Mouse (Mus musculus) Patski (cell line): ENCODE data around the gene Fam227a. TPM values are rescaled to one million over a fixed set of nuclear protein-coding genes. Genes with fewer than 3 reads are reported as not detected.

ENCODE experiments used
- ATAC-seq: fragments of 100-300 bp; one replicate; pipeline ENCODE4 v1.8.0; 2021
- CTCF ChIA-PET: fragments of 350-600 bp; sonication (Branson Sonifier 250); formaldehyde crosslinking; loops from one replicate; lab custom pipeline; 2022; ENCODE audit warnings: inconsistent platforms; lab: Charles Lee
- POLR2A ChIA-PET: fragments of 350-600 bp; sonication (Branson Sonifier 250); formaldehyde crosslinking; loops from one replicate; lab custom pipeline; 2022; ENCODE audit warnings: antibody characterized with exemption, inconsistent platforms; lab: Charles Lee
- DNase-seq: peaks from one replicate; pipeline ENCODE4 v3.0.0-alpha.2; 2011; ENCODE audit warnings: low read depth, low spot score
- H3K27me3 ChIP-seq: fragments of 371-371 bp; one replicate; pipeline ENCODE4 v1.5.1; 2021
- CTCF ChIP-seq: fragments of 100-300 bp; IDR thresholded peaks from one replicate; pipeline ENCODE4 v1.5.1; 2021
- in situ Hi-C: fragments of 300-500 bp; cut with MboI; formaldehyde crosslinking; loops from 3 replicates; pipeline ENCODE4 v1.11.1; 2018; ENCODE audit warnings: low pct_unique_long_range_greater_than_20kb, mixed read lengths
- polyA plus RNA-seq: library from polyadenylated mRNA; unstranded; gene quantifications from one replicate; pipeline ENCODE4 v1.2.3, GENCODE M21; 2021

Fam227a gene
- polyA plus RNA-seq, 1 experiment from 2014 or later, result 4.6 TPM

GRCm38 (mm10) chr15:79581581-79581980, 77.2 kb downstream of the Fam227a start:
- in situ Hi-C loops, result no loop called here
- ChIA-PET POLR2A (no interaction called here), CTCF (no interaction called here)
- no peak for TF ChIP-seq CTCF
- DNase-seq, result no peak
- no peak for ATAC-seq
- peaks cover 27% of the 10 kb centered on the region for H3K27me3 ChIP-seq

- ChIA-PET CTCF (interaction anchor here (1.2 to 1.5 kb wide), 3 partner anchors 9 to 15 kb away, joined by 3 read pairs; no protein-coding TSS in a partner anchor), POLR2A (no interaction called here)
- TF ChIP-seq CTCF, result no peak
- ATAC-seq (no peak), DNase-seq (no peak)
- H3K27me3 ChIP-seq, result peaks cover 8% of the 10 kb centered on the region
- in situ Hi-C loops, result no loop called here
Observed at GRCm38 (mm10) chr15:79577671-79578426, 80.9 kb downstream of the Fam227a start.

DNA sequence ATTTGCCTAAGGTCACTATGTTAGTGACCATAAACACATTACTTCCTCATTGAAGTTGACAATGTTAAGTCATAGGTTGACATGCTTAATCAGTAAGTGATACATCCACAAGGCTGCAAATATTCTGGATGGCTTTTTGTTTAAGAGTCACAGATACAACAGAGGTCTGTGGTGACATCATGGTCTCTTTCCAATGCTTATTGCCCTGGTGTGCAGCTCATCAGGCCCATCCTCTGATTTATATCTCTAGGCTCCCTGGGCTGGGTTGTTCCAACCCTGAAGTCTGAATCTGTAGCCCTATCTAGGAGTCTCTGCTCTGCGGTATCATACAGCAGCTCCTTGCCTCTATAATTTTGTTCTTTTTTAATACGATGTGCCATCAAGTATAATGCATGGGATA, 81.8 kb downstream of the Fam227a start:
- TF ChIP-seq CTCF, result no peak
- ChIA-PET POLR2A (no interaction called here), CTCF (interaction anchor here (1.4 to 1.5 kb wide), 2 partner anchors 8 to 12 kb away, joined by 3 read pairs; no protein-coding TSS in a partner anchor)
- no peak for DNase-seq
- H3K27me3 ChIP-seq, result peaks cover 8% of the 10 kb centered on the region
- ATAC-seq, result no peak
- in situ Hi-C loops, result no loop called here

GRCm38 (mm10) chr15:79575543-79576222, 83.1 kb downstream of the Fam227a start:
- DNase-seq (no peak), ATAC-seq (no peak)
- ChIA-PET CTCF (no interaction called here), POLR2A (no interaction called here)
- no peak for TF ChIP-seq CTCF
- in situ Hi-C loops, result no loop called here
- peaks cover 15% of the 10 kb centered on the region for H3K27me3 ChIP-seq

- POLR2A ChIA-PET, result no interaction called here
Observed at GRCm38 (mm10) chr15:79562417-79562816, 96.3 kb downstream of the Fam227a start.

DNA sequence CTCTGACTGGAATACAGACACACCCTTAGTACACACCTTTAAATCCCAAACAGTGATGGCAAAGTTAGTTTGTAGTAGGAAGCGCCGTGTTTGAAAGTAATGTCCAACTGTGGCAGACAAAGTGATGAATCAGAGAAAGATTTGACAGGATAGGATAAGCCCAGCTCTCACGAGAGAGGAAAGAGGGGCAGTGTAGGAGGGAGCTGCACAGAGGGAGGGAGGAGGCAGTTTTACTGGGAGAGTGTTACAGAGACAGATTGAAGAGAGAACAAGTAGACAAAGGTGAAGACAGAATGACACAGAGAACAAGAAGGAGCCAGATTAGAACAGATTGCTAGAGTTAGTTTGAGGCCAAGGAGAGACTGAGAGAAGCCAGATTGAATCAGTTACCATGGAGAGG, 99.1 kb downstream of the Fam227a start:
- no peak for DNase-seq
- no peak for TF ChIP-seq CTCF
- ATAC-seq, result no peak
- in situ Hi-C loops, result no loop called here
- ChIA-PET POLR2A (interaction anchor here (0.6 kb wide), 1 partner anchor 529 kb away, joined by 5 read pairs; no protein-coding TSS in a partner anchor), CTCF (interaction anchor here (1.9 kb wide), 1 partner anchor 10 kb away, joined by 3 read pairs; no protein-coding TSS in a partner anchor)
- peaks cover 27% of the 10 kb centered on the region for H3K27me3 ChIP-seq

More at GRCm38 (mm10) chr15:79562417-79562816, 96.3 kb downstream of the Fam227a start:
- DNase-seq, result no peak
- CTCF ChIA-PET, result interaction anchor here (1.4 to 1.8 kb wide), 2 partner anchors 25 to 95 kb away, joined by 4 to 6 read pairs; no protein-coding TSS in a partner anchor
- ATAC-seq, result no peak
- TF ChIP-seq CTCF, result no peak
- in situ Hi-C loops, result no loop called here
- H3K27me3 ChIP-seq, result peaks cover 33% of the 10 kb centered on the region

Other genes starting within 250 kb of the Fam227a start
- 128 TPM for gene Csnk1e, start 203.4 kb downstream of the Fam227a start, polyA plus RNA-seq
- gene Kcnj4, start 153.7 kb downstream of the Fam227a start, polyA plus RNA-seq, result 3.8 TPM
- gene Kdelr3, start 142.5 kb downstream of the Fam227a start, polyA plus RNA-seq, result 35.8 TPM
- 326 TPM for gene Ddx17, start 112.2 kb downstream of the Fam227a start, polyA plus RNA-seq
- 0.15 TPM for gene Dmc1, start 53.8 kb downstream of the Fam227a start, polyA plus RNA-seq
- 46.0 TPM for gene Cby1, start 243 bp upstream of the Fam227a start, polyA plus RNA-seq
- gene Tomm22, start 11.9 kb upstream of the Fam227a start, polyA plus RNA-seq, result 201 TPM
- gene Josd1, start 29.0 kb upstream of the Fam227a start, polyA plus RNA-seq, result 43.4 TPM
- gene Gtpbp1, start 31.9 kb upstream of the Fam227a start, polyA plus RNA-seq, result 33.4 TPM
- 69.6 TPM for gene Sun2, start 83.6 kb upstream of the Fam227a start, polyA plus RNA-seq
- gene Dnal4, start 118.9 kb upstream of the Fam227a start, polyA plus RNA-seq, result 76.8 TPM
- gene Nptxr, start 145.8 kb upstream of the Fam227a start, polyA plus RNA-seq, result 6.6 TPM
- 2.1 TPM for gene Npcd, start 175.3 kb upstream of the Fam227a start, polyA plus RNA-seq
- 75.9 TPM for gene Cbx6, start 175.7 kb upstream of the Fam227a start, polyA plus RNA-seq
- 10.5 TPM for gene Apobec3, start 232.7 kb upstream of the Fam227a start, polyA plus RNA-seq